Mouse (Mus musculus) heart, adult 2 months (tissue): ENCODE data around the gene Zfp639. TPM values are rescaled to one million over a fixed set of nuclear protein-coding genes. Genes with fewer than 3 reads are reported as not detected.

ENCODE experiments used
- DNase-seq, 2 experiments: peaks; one replicate each; pipeline ENCODE4 v3.0.0; 2021
- H3K27ac ChIP-seq: fragments of 200-600 bp; 2 replicates; pipeline ENCODE4 v1.8.1; 2022
- H3K27me3 ChIP-seq: fragments of 200-500 bp; 2 replicates; pipeline ENCODE4 v1.6.1; 2012; ENCODE audit warnings: mild to moderate bottlenecking, low read length, inconsistent platforms, mixed read lengths; ENCODE audit not compliant: control insufficient read depth, insufficient read depth
- H3K36me3 ChIP-seq: fragments of 200-500 bp; 2 replicates; pipeline ENCODE4 v1.6.1; 2012; ENCODE audit warnings: low read length, inconsistent platforms; ENCODE audit not compliant: control insufficient read depth, insufficient read depth
- H3K4me1 ChIP-seq: fragments of 200-500 bp; 2 replicates; pipeline ENCODE4 v1.6.1; 2011; ENCODE audit warnings: low read length; ENCODE audit not compliant: control insufficient read depth, insufficient read depth
- H3K4me3 ChIP-seq: fragments of 200-600 bp; 2 replicates; pipeline ENCODE4 v1.8.1; 2022
- H3K79me2 ChIP-seq: fragments of 200-500 bp; replicated peaks from 2 replicates; pipeline ENCODE4 v1.6.1; 2012; ENCODE audit warnings: mild to moderate bottlenecking, inconsistent platforms, low read length, moderate library complexity, mixed read lengths; ENCODE audit not compliant: control insufficient read depth, insufficient read depth
- H3K9ac ChIP-seq: fragments of 200-500 bp; 2 replicates; pipeline ENCODE4 v1.6.1; 2012; ENCODE audit warnings: low read depth, mild to moderate bottlenecking, control low read depth, inconsistent platforms, low read length, mixed read lengths
- CTCF ChIP-seq: fragments of 200-600 bp; IDR thresholded peaks from 2 replicates; pipeline ENCODE4 v1.8.1; 2022; ENCODE audit warnings: antibody characterized with exemption, mild to moderate bottlenecking, moderate library complexity
- EP300 ChIP-seq: fragments of 200-500 bp; IDR thresholded peaks from 2 replicates; pipeline ENCODE4 v1.6.1; 2011; ENCODE audit warnings: low read depth, low read length, control low read depth; ENCODE audit not compliant: insufficient read depth
- POLR2A ChIP-seq: fragments of 200-500 bp; IDR thresholded peaks from 2 replicates; pipeline ENCODE4 v1.6.1; 2011; ENCODE audit warnings: mild to moderate bottlenecking, low read depth, low read length, control low read depth; ENCODE audit not compliant: insufficient read depth
- WGBS: fragments of 180-500 bp; shearing (Covaris S2); methylation state at CpG from one replicate; pipeline ENCODE4 v1.1.7; 2018; 5-methylcytosine and 5-hydroxymethylcytosine counted together
- intact Hi-C: fragments of 180-260 bp; cut with DNase I; formaldehyde crosslinking; loops from one replicate; pipeline ENCODE4 v1.15.1; 2025
- long read RNA-seq: library from polyadenylated mRNA; stranded (forward); transcript quantifications from one replicate; pipeline ENCODE4 v2.0.0, GENCODE M21; 2021
- polyA plus RNA-seq: library from polyadenylated mRNA; depleted of rRNA; stranded (reverse); fragments of >200 nt; gene quantifications from 2 replicates; pipeline ENCODE4 v1.2.3, GENCODE M21; 2012; rRNA removed
- total RNA-seq, 2 experiments: library from RNA; stranded (reverse); gene quantifications; 2 replicates each; pipeline ENCODE4 v1.2.3; 2021

Gene Zfp639
- total RNA-seq (10 to 100 TPM; 22.1 to 28.0 TPM), polyA plus RNA-seq (20.6 and 26.2 TPM in 2 replicates)
- long read RNA-seq, transcript Zfp639-205 (7 exons, 2,211 nt): minor isoform, 5 of 18 reads
- long read RNA-seq, transcript Zfp639-202 (7 exons, 1,988 nt): major isoform, 7 of 18 reads
- long read RNA-seq, partial matches to known transcripts: 2 of 18 reads
- long read RNA-seq, other reads (novel, unspliced or antisense): 4 of 18 reads

DNA sequence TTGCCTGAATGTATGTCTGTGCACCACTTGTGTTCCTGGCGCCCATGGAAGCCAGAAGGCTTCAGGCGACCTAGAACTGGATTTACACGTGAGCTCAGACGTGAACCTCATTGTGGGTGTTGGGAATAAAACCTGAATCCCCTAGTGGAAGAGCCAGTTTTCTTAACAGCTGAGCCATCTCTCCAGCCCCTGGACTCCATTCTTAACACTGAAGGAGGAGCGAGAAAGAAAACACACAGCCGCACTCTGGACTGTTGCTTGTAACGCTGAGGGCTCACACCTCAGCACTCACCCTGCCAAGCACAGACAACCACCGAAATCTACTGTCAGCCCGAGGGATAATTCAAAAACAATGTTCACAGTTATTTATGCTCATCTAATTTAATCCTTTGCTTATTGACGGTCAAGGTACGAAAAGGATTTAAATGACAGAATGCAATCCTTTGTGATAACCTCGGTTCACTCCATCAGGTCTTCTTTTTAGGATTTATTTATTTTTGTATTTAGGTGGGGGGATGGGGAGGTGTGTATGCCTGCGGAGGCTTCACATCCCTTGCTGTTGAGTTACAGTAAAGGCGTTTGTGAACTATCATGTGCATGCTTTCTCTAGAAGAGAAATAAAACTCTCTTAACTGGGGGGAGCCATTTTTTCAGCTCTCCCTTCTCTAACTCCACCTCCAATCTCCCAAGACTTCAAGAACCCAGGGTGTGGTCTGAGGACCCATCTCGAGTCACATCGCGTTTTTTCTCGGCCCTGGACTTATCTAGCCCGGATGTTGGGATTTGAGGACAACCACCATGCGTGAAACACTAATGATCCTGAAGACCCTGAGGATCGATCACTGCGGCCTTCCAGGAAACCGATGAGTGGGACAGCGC, at the start of gene Zfp639:
Gene Zfp639 (plus strand): TSS at position 764 of the 879 bp plus-strand sequence.
- H3K9ac ChIP-seq: peak within 1 kb of the TSS; percentile 86
- H3K4me3 ChIP-seq: peak within 1 kb of the TSS; percentile 78
- H3K4me1 ChIP-seq: peaks cover 6% of the 10 kb centered on the region
- H3K27ac ChIP-seq: peak within 1 kb of the TSS; percentile 92
- H3K27me3 ChIP-seq: no peaks in the 10 kb centered on the region
- intact Hi-C loops: loop anchor here (1.0 to 5.0 kb wide), 4 partner anchors 19 to 144 kb away; partner anchors contain the start of genes Mfn1 and Pik3ca
- no peak for DNase-seq
- H3K79me2 ChIP-seq: peaks cover 2% of the 10 kb centered on the region
- TF ChIP-seq EP300 (no peak), CTCF (no peak), POLR2A (no peak; the same call in 1 of the 2 replicates)
- 14% methylated on average over 24 of the region's 24 CpGs for WGBS
- peaks cover 7% of the 10 kb centered on the region for H3K36me3 ChIP-seq

DNA sequence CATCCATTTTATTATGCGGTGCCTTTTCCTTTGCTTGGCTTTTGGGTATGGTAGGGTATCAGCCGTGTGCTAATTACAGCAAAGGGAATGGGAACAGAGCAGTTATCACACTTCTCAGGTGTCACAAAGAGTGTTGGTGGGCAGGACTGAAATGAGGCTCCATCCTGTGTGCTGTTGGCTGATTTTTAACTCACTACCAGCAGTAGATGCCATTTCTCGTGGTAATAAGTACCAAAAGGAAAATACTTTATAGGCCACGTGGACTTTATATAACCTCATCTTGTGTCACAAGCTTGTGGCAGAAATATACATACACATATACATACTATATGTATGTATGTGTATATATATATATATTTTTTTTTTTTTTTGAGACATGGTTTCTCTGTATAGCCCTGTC, 42.7 kb upstream of the Zfp639 start:
- no peak overlapping the region for H3K9ac ChIP-seq
- WGBS: 95% methylated on average over 4 of the region's 4 CpGs
- H3K4me1 ChIP-seq: peaks cover 1% of the 10 kb centered on the region; the same call in 1 of the 2 replicates
- peaks cover 2% of the 10 kb centered on the region; the same call in 1 of the 2 replicates for H3K36me3 ChIP-seq
- no peak overlapping the region for H3K27ac ChIP-seq
- intact Hi-C loops: no loop called here
- DNase-seq: no peak
- H3K27me3 ChIP-seq: no peaks in the 10 kb centered on the region
- TF ChIP-seq POLR2A (no peak), CTCF (no peak), EP300 (no peak)
- no peak overlapping the region for H3K4me3 ChIP-seq
- no peaks in the 10 kb centered on the region for H3K79me2 ChIP-seq

DNA sequence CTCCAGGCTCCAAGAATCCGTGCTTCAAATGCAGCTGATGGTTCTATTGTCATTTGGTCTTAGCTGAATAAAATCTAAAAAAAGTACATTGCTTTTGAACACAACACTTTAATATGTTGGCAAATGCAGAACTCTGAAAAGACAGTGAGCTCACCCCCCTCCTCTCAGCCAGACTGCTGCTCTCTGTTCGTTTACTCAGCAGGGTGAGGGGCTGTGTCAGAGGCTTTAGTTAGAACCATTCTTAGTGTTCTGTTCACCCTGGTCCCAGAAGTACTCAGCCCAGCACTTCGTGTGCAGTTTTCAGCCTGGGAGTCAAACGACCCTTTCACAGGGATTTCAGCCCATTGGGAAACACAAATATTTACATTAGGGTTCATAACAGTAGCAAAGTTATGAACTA, 41.6 kb upstream of the Zfp639 start:
- DNase-seq: no peak
- no peak overlapping the region for H3K4me3 ChIP-seq
- H3K36me3 ChIP-seq: no peaks in the 10 kb centered on the region
- H3K27me3 ChIP-seq: no peaks in the 10 kb centered on the region
- TF ChIP-seq EP300 (no peak), POLR2A (no peak), CTCF (no peak)
- 80% methylated on average over 4 of the region's 4 CpGs for WGBS
- no peaks in the 10 kb centered on the region for H3K79me2 ChIP-seq
- no peak overlapping the region for H3K27ac ChIP-seq
- intact Hi-C loops: no loop called here
- H3K4me1 ChIP-seq: peaks cover 6% of the 10 kb centered on the region
- H3K9ac ChIP-seq: no peak overlapping the region

GRCm38 (mm10) chr3:32470449-32470848, 39.6 kb upstream of the Zfp639 start:
- intact Hi-C loops: no loop called here
- TF ChIP-seq CTCF (no peak), EP300 (no peak), POLR2A (no peak)

GRCm38 (mm10) chr3:32471098-32471497, 39.0 kb upstream of the Zfp639 start:
- TF ChIP-seq EP300: no peak
- no peak for TF ChIP-seq CTCF
- Histone ChIP-seq H3K4me3 (no peak overlapping the region), H3K27ac (no peak overlapping the region), H3K4me1 (peaks cover 6% of the 10 kb centered on the region), H3K27me3 (no peaks in the 10 kb centered on the region), H3K36me3 (no peaks in the 10 kb centered on the region), H3K9ac (no peak overlapping the region), H3K79me2 (no peaks in the 10 kb centered on the region)
- WGBS: 51% methylated on average over 6 of the region's 6 CpGs
- no peak for DNase-seq
- intact Hi-C loops: no loop called here

More at GRCm38 (mm10) chr3:32470449-32470848, 39.6 kb upstream of the Zfp639 start:
- H3K36me3 ChIP-seq: no peaks in the 10 kb centered on the region
- H3K27me3 ChIP-seq: no peaks in the 10 kb centered on the region
- H3K9ac ChIP-seq: no peak overlapping the region
- peaks cover 6% of the 10 kb centered on the region for H3K4me1 ChIP-seq
- H3K79me2 ChIP-seq: no peaks in the 10 kb centered on the region
- no peak for DNase-seq
- H3K4me3 ChIP-seq: no peak overlapping the region
- H3K27ac ChIP-seq: no peak overlapping the region
- 89% methylated on average over 7 of the region's 7 CpGs for WGBS
